Mouse (Mus musculus) left cerebral cortex, adult 8-10 months (tissue): ENCODE data around the gene Bbs1. TPM values are rescaled to one million over a fixed set of nuclear protein-coding genes. Genes with fewer than 3 reads are reported as not detected.
"Not testable (repeated sequence)": the region's sequence is repeated elsewhere in the genome, so short reads cannot be mapped to it uniquely, and the experiment has no call there.

ENCODE experiments used
- DNase-seq, 2 experiments: peaks; one replicate each; pipeline ENCODE4 v3.0.0; 2022; ENCODE audit warnings: low spot score in 2 of 2
- total RNA-seq, 4 experiments: library from RNA; stranded (reverse); gene quantifications; 2 replicates each; pipeline ENCODE4 v1.2.4; 2022

Bbs1 gene
- 10 to 100 TPM; 32.5 to 38.2 (median 36.5) TPM for total RNA-seq

DNA sequence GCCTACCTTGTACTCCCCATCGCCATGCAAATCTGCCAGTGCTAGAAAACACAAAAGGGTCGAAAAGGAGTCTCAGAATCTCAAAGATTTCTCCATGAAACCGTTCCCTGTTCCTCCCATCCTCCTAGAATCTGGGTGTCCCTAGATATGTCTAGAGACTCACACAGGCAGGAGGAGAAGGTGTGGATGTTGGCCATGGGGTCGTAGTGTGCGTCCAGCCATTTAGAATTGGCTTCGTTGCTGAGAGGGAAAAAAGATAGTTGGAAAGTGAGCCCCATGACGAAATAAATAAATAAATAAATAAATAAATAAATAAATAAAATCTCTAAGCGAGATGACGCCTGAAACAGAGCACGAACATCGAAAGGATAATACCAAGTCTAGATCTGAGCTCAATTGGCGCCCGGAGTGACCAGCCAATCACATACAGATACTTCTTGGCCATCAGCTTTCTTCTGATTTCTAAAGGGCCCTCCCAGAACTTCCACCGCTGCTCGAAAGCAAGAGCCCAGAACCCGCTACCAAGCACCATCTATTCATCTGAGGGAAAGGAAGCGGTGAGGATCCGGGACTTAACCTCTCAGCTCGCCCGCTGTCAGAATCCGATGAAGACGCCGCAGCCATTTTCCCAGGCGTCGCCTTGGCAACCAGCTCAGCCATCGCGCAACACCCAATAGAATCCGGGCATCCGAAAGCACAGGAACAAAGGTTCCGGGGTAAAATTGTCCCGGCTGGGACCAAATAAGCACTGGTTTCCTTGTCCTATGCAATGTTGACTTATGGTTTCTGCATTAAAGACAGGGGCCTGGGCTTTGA is at the start of gene Bbs1:
Gene Bbs1 (minus strand): TSS at position 650 of the 816 bp plus-strand sequence.
- peak; percentile 57 to 71 for DNase-seq

DNA sequence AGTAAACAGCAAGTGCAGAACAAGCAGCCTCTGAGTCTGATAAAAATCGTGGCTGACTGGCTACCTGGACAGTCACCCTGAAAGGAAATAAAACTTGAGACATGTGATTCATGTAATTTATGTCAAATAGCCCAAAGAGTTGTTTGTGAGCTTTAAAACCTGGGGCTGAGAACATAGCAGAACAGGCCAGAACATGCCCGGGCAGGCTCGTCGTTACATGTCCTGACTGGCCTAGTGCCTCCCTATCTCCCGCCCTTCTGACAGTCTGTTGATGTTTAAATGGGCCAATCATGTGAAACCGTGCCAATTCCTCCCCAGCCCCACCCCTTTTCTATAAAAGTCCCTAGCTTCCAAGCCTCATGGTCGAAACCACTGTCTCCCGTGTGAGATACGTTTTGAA is 42.2 kb upstream of the Bbs1 start:
- not testable (repeated sequence) for DNase-seq

DNA sequence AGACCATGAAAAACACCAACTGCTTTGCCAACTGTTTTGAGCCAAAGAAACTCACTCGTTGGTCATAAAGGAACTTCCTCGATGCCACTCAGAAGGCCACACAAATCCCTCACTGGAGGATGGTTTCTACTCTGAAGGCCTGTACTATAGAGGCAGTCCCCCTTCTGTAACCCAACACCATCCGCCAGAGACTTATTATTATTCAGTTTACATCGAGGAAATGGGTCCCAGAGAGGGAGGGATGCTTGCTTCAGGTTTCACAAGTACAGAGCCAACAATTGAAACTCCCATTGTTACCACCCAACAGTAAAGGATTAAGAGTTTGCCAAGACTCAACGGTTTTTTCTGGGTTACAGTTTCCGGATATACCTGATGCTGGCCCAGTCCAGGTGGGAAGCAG is 39.1 kb upstream of the Bbs1 start:
- no peak for DNase-seq

DNA sequence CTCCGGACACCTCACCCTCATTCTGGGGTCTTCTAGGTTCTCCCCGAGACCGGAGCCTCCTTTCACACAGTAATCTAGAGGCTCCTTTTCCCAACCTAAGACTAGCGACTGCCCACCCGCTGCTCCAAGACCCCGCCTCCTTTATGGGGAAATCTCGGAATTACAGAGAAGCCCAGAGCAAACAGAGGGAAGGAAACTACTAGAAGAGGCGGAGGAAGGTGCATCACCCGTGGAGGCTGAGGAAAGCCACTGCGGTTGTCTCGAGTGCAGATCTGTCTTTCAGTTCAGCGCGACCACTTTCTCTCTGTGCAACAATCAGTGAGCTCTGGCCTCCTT is 36.8 kb upstream of the Bbs1 start:
- DNase-seq = no peak

DNA sequence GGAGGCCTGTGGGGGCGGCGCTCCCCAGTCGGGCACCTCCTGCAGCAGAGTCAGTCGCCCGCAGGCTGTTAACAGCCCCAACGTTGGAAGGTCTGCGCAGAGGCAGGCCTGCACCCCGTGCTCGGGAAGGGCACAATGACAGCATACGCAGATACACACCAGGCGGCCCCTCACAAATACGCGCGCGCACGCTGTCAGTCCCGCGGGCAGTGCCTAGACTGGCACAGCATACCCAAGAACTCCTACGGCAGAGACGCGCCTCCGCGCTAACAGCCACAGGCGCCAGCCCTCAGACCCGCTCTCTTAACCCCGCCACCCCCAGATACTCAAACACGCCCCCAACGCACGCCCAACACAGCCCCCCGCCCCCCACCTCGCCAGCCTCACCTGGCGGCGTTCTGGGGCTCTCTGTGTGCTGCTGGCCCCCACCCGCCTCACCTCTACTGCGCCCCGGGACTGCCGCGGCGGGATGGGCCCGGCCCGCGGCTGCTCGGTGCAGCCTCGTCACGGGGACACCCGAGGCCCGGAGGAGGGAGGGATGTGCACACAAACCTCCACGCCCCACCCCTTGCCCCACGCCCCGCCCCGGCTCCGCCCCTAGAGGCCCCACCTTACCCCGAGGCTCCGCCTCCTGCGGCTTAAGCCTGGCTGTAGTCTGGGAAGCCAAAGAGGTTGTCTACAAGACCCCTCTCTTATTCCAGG is 36.3 kb upstream of the Bbs1 start, which contains the start of gene Peli3:
Gene Peli3 (minus strand): TSS at position 577 of the 702 bp plus-strand sequence.
- peak; percentile 50 to 71 for DNase-seq

DNA sequence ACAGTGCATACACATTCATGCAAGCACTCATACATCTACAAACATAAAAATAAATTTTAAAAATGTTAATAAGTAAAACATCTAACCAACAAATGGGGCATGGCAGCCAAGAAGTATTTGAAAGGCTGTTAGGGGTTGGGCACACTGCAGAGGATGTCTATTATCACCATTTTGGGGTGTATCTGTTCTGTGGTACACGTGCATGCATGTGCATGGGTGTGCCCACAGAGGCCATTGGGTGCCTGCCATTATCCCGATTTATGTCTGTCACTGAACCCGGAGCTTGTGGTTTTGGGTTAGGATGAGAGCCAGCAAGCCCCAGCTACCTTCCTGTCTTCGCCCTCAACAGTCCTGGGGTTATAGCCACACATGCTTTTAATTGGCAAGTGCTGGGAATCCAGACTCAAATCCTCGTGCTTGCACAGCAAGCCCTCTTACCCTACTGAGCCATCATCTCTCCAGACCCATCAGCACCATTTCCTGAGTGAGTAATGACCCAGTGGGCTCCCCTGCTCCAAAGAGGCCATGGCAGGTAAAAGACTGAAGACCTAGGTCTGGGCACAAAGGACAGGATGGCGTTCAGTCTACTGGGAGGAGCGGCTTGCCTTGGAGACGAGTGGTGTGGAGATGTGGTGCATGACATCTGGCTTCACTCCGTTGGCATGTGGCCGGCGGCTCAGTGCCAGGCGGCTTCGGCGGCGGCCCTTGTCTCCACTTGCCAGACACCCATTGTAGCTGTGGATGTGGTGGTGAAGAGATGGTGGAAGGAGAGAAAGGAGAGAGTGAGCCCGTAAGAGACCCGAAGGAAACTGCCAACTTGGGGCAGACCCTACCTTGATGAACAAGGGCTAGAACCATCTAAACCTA is 31.2 kb upstream of the Bbs1 start:
- no peak for DNase-seq

DNA sequence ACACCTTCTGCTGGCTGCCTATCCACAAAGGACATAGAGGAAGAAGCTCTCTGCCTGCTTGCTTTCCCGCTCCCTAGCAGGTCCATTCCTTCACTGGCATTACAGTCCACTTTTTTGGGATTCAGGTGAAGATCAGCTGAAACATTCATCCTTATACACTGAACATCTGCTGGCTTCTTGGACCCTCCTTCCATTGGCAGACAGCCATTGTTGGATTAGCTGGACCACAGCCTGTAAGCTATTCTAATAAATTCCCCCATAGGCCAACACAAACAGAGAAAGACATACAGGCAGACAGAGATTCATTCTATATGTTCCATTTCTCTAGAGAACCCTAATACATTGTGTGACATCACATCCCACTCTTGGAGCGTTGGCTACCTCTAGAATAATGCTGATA is 30.5 kb upstream of the Bbs1 start:
- DNase-seq = no peak

DNA sequence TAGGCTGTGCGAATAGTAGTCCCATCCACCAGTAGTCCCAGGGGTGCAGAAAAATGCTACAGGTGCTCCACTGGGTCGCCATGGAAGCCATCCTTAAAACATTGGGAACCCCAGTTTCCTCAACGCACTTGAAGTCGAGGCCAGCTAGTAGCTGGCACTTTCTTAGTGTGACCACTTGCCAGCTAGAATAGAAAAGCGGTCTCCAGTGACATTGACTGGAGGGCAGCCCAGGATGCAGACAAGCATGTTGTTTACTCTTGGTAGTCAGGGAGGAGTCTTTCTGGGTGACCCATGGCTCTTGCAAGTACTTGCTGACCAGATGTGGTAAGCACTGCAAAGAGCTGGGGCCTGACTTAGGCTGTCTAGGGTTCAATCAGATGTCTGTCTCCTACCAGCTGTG is 22.4 kb upstream of the Bbs1 start:
- no peak for DNase-seq

DNA sequence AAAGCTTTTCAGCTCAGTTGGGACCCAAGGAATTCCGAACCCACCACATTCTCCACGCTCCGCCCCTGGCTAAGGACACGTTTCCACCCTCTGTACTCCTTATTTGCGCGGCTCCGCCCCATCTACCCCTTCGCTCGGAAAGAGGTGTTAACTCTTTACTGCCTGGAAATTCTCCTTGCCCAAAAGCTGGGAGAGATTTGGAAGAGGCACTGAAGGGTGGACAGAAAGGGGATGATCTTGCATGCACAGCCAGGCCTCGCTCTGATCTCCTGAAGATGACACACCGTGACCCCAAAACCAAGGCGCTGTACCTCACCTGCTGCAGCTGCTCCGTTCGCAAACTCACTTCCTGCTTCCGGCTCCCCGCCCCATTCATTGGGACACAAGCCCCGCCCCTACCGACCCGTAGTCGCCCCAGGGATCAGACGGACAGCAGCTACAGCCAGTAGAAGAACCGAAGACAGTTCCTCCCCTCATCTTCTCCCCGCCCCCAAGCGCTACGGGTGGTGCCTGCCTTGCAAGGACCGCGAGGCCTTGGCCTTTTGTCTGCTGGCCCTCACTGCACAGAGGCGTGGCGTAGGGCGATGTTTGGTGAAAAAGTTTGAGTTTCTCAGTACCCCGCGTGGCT is 21.6 kb upstream of the Bbs1 start, which contains the start of gene Dpp3:
Gene Dpp3 (minus strand): TSS at position 384 of the 628 bp plus-strand sequence.
- DNase-seq = peak; percentile 93 to 96

DNA sequence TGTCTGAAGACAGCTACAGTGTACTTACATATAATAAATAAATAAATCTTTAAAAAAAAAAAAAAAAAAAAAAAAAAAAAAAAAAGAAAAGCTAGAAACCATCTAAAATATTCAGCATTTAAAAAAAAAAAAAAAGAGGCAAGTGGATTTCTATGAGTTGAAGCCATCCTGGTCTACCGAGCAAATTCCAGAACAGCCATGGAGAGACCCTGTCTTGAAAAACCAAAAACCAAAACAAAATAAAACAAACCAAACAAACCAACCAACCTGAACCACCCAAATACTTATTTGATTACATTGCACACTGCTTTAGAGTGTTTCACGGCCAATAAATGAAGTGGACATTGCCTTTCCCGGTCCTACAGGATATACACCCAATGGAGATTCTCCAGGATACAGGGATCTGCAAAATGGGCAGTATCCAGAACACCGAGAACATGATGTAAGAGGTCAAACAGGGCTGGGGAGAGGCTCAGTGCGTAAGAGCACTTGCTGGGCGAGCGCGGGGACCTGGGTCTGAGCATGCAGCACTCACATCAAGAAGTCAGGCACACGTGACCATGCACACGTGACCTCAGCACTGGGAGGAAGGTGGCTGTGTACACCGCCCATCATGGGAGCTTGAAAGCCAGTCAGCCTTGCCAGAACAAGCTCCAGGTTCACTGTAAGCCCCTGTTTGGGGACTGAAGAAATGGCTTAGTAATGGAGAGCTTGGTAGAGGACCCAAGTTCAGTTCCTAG is 18.9 kb upstream of the Bbs1 start:
- no peak for DNase-seq

DNA sequence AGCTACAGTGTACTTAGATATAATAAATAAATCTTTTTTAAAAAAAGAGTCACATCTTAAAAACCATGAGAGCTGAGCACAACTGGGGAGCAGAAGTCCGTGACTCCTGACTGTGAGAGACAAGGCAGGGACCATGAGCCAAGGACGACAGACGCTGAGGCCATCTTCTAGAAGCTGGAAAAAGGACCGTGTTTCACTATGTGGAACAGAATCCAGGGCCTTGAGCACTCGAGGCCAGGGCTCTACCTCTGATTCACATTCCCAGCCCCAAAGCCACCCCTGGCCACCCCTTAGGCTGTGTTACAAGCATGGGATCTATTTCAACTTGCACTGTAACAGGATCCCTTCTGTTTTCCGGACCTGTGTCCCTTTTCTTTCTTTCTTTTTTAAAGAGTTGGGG is 13.2 kb upstream of the Bbs1 start:
- DNase-seq = no peak

DNA sequence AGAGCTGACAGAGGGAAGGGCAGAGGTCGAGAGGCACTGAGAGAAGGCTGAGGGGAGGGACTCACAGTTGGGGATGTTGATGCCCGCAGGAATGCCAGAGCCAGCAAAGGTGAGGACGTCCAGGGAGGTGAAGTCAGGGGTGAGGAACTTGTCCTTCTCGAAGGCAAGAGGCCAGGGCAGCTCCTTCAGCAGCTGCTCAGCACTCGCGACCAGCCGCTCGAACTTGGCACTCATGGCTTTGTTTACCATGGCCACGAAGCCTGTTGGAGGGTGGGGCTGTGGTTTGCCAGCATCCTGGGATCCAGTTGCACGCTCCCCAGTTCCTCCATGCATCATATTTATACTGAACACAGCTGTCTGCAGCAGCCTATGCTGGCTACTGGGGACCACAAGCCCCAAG is 10.4 kb upstream of the Bbs1 start:
- no peak for DNase-seq

DNA sequence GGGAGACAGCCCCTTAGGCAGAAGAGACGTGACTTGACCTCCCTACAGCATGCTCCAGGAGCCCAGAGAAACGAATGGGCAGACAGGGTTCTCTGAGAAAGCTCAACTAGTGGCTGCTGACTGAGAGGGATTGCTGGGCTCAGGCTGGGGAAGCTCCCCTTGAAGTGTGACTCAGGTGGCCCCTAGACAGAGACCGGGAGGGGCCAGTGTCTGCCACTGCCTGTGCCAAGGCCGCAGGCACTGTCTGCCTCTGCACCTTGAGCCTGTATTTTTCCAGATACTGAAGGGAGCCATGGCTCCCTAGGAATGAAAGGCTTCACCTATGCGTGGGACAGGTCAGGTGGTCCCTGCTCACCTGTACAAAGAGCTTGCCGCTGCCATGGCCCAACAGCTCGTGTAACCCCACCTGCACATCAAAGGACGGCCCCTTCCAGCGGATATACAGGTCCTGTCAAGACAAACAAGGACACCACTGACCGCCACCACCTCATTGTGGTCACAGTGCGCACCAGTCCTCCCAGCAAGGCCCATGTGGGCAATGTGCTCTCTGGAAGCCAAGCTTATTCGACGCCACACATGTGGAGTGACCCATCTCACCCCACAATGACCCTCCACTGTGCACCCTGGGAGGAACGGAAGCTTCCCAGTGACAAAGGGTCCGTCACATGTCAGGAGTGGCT is 9.6 kb upstream of the Bbs1 start:
- DNase-seq = no peak

DNA sequence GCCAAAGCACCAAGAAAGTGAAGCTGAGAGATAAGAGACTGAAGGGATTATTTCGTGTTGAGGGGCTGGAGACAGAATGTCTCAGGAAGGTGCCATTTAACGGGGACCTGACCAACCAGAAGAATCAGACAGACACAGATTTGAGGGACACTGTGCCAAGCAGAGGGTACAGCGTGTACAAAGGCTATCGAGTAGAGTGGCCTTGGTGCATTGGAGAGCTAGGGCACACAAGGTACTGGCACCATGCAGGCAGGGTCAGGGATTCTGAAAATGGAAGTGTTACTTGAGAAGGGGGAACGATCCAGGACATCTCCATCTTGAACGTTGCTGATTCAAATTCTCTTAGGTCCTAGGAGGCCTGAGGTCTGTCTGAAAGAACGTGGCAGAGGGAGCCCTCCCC is 2.9 kb upstream of the Bbs1 start:
- no peak for DNase-seq

DNA sequence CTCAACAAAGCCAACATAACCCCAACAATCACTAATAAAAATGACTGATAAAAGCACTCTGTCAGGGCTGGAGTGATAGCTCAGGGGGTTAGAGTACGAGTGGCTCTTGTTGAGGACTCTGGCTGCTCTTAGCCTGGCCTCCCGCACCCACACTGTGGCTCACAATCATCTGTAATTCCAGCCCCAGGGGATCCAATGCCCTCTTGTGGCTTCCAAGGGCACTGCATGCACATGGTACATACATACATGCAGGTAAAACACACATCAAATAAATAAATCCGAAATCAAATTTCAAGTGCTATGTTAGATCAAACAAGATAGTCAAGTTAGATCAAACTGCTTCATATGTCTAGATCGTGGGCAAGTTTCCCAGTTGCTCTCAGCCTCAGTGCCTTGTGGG is 1.7 kb upstream of the Bbs1 start:
- no peak for DNase-seq

DNA sequence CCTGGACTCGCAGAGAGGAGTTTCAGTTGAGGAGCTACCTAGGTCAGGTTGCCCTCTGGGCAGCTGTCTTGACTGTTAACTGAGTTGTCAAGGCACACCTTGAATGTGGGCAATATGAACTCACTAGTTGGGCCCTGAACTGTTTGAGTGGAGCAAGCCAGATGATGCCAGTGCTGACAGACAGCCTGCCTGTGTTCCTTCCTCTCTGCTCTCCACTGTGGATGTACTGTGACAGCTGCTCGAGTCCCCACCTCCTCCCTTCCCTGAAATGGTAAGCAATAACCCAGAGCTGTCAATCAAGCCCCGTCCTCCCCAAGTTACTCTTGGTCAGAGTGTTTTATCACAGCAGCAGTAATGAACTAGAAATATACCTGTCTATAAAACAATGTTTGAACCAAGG is 6.5 kb downstream of the Bbs1 start:
- no peak for DNase-seq

DNA sequence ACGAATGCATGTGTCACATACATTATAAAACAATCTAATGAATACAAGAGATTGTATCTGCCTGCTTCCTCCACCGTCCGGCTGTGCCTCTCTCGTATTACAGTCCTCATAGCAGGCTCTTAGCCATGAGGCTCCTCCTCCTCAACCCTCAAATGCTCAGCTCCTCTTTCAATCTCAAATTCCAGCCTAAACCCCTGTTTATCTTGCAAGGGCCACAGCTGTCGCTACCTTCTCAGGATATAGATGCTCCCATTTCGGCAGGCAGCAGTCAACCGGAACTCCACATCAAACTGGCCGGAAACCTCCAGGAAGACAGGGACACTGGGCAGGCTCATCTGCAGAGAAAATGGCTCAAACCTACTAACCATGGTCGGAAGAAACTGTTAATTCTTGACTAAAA is 7.5 kb downstream of the Bbs1 start:
- DNase-seq = no peak

DNA sequence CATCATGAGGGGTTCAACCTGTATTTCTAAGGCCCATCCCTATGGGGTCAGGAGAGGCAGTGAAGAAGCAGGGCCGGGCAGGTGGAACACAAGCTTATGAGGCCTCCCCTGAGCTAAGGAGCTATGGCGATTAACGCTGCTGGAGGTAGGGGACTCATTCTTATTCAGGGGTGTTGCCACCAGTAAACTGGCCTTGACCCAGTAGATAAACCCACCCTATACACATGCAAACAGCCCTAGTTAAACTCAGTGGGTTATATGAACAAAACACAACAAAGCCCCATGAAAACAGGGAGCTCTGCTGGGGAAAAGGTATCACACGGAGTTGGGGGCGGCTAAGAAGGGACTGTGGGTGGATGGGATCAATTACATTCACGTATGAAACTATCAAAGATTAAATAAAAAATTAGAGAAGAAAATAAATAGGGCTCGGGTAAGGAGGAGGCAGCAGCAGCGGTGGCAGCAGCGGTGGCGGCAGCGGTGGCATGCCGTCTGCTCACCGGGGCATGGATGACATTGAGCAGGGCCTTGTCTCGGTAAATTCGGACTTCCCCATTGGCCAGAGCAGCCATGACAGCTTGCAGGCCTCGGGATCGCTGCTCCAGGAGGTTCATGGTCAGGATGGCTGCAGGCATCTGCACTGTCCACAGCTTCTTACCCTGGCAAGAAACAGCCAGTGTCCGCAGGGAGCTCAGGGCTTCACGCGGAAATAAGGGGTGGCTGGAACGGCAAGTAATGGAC is 9.5 kb downstream of the Bbs1 start:
- no peak for DNase-seq

DNA sequence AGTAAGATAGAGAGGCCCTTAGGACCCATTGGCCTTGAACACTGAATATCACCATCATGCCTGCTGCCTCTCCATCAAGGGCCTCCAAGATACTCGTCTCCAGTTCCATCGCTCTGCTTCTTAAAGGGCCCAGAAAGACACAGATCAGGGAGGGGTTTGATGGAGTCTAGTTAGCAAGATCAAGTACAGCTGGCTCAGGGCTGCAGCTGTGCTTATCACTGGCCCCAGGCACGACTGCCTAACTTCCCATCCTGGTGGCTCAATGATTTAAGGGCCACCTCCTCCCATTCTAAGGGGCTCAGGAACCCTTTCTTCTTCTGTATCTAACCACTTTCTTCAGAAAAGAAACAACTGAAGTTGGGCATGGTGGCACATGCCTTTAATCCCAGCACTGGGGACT is 14.6 kb downstream of the Bbs1 start:
- no peak for DNase-seq
